Mouse (Mus musculus) erythroblast, embryonic 14.5 days (primary cell): Measurements from ENCODE around the gene Trim30c. TPM values are rescaled to one million over a fixed set of nuclear protein-coding genes. Genes with fewer than 3 reads are reported as not detected.

Source experiments
- polyA plus RNA-seq: library from polyadenylated mRNA; stranded (reverse); fragments of >175 nt; gene quantifications from 2 replicates; pipeline ENCODE4 v1.2.3, GENCODE M21; 2012

The Trim30c gene
- polyA plus RNA-seq, 1 experiment: not detected

Other genes with a start within 250 kb of the Trim30c start
- not detected in 2 replicates for gene Olfm5, start 236.0 kb downstream of the Trim30c start, polyA plus RNA-seq
- gene Olfr648, start 217.4 kb downstream of the Trim30c start, polyA plus RNA-seq: 0.03 TPM in 1 of 2 replicates, not detected in the other
- not detected in 2 replicates for gene Olfr649, start 204.9 kb downstream of the Trim30c start, polyA plus RNA-seq
- gene Trim6, start 182.0 kb downstream of the Trim30c start, polyA plus RNA-seq: not detected in 2 replicates
- not detected in 2 replicates for gene Trim34a, start 156.4 kb downstream of the Trim30c start, polyA plus RNA-seq
- gene Trim5, start 112.7 kb downstream of the Trim30c start, polyA plus RNA-seq: 0.03 TPM in 1 of 2 replicates, not detected in the other
- not detected in 2 replicates for gene Trim12a, start 85.4 kb downstream of the Trim30c start, polyA plus RNA-seq
- gene Trim34b, start 71.4 kb downstream of the Trim30c start, polyA plus RNA-seq: not detected in 2 replicates
- 0.04 and 0.05 TPM in 2 replicates for gene Trim12c, start 47.5 kb downstream of the Trim30c start, polyA plus RNA-seq
- not detected in 2 replicates for gene Trim30b, start 31.0 kb downstream of the Trim30c start, polyA plus RNA-seq
- gene Trim30a, start 64.4 kb upstream of the Trim30c start, polyA plus RNA-seq: not detected in 2 replicates
- gene Trim30d, start 107.0 kb upstream of the Trim30c start, polyA plus RNA-seq: not detected in 2 replicates
- not detected in 2 replicates for gene Olfr651, start 149.3 kb upstream of the Trim30c start, polyA plus RNA-seq
- not detected in 2 replicates for gene Olfr652, start 160.1 kb upstream of the Trim30c start, polyA plus RNA-seq
- gene Olfr653, start 176.5 kb upstream of the Trim30c start, polyA plus RNA-seq: not detected in 2 replicates
- gene Olfr654, start 186.2 kb upstream of the Trim30c start, polyA plus RNA-seq: not detected in 2 replicates
- gene Olfr655, start 200.9 kb upstream of the Trim30c start, polyA plus RNA-seq: not detected in 2 replicates
- not detected in 2 replicates for gene Olfr656, start 213.1 kb upstream of the Trim30c start, polyA plus RNA-seq
- gene Olfr657, start 224.0 kb upstream of the Trim30c start, polyA plus RNA-seq: not detected in 2 replicates
- not detected in 2 replicates for gene Olfr658, start 246.5 kb upstream of the Trim30c start, polyA plus RNA-seq